Comparison of ENCODE assay signal across 30 mouse cellular contexts in genomic region chr14:48717632-48718279, GRCm38 (mm10). TPM values are rescaled to one million over a fixed set of nuclear protein-coding genes. Genes with fewer than 3 reads are reported as not detected.
DNase-seq lines count a peak whose midpoint lies in the region; ATAC-seq and TF ChIP-seq lines count a peak whose summit lies in the region.
"Had no signal": no experiment of that assay in that cellular context is flagged by ENCODE, and none has a peak within 500 bp of the region (broad histone marks: within the 10 kb centered on the region; RNA-seq: fewer than 3 reads in every experiment).

No protein-coding gene starts in this region.

- no peak overlapping the region for H3K4me2 ChIP-seq in midbrain, postnatal 0 days (ENCODE audit: low read depth, low read length, poor library complexity, severe bottlenecking)
- H3K4me2 ChIP-seq: hindbrain, embryonic 15.5 days; intestine, embryonic 15.5 days; liver, embryonic 13.5 days; lung, embryonic 14.5 days; midbrain, embryonic 15.5 days had no signal

- no peak overlapping the region for H3K9ac ChIP-seq in midbrain, postnatal 0 days (replicated peaks; ENCODE audit: low read length, poor library complexity, severe bottlenecking)
- H3K9ac ChIP-seq: hindbrain, embryonic 15.5 days; intestine, embryonic 15.5 days; liver, embryonic 13.5 days; lung, embryonic 14.5 days; midbrain, embryonic 15.5 days had no signal

- WGBS in midbrain, postnatal 0 days, result 83% methylated on average over 8 of the region's 8 CpGs
- 89% methylated on average over 8 of the region's 8 CpGs for WGBS in midbrain, embryonic 10.5 days

- peak; percentile 7 for DNase-seq in midbrain, postnatal 0 days (ENCODE audit: low spot score)
- no peak for DNase-seq in midbrain, embryonic 10.5 days (ENCODE audit: low spot score)
- peak; percentile 40 for DNase-seq in cerebellum, adult 11 months
- peak; percentile 69 for DNase-seq in cerebellum, adult 9-11 months
- DNase-seq in lung, postnatal 10 days, result no peak
- no peak for DNase-seq in layer of hippocampus, postnatal 25 days (ENCODE audit: extremely low spot score in 1 of 2, low spot score in 1 of 2)
- no peak for DNase-seq in spleen, postnatal 10 days (ENCODE audit: low spot score in 2 of 2)
- DNase-seq: adrenal gland, postnatal 36 days; gastrocnemius, adult 2 months; heart, postnatal 4 days; kidney, adult 8-10 months; kidney, postnatal 10 days; liver, embryonic 13.5 days; lung, embryonic 14.5 days; lung, postnatal 36 days; thymus, postnatal 14 days had no signal

- TF ChIP-seq CTCF in midbrain, postnatal 0 days (IDR thresholded peaks at IDR 0.05), result no peak

- no peaks in the 10 kb centered on the region for H3K9me3 ChIP-seq in midbrain, postnatal 0 days (ENCODE audit: low read length)
- no peaks in the 10 kb centered on the region for H3K9me3 ChIP-seq in midbrain, embryonic 10.5 days (replicated peaks)
- H3K9me3 ChIP-seq: forebrain, embryonic 10.5 days; heart, embryonic 10.5 days; hindbrain, embryonic 15.5 days; intestine, embryonic 15.5 days; liver, embryonic 13.5 days; midbrain, embryonic 15.5 days had no signal

- H3K36me3 ChIP-seq in midbrain, postnatal 0 days (ENCODE audit: insufficient read depth, low read length), result no peaks in the 10 kb centered on the region
- peaks cover 60% of the 10 kb centered on the region for H3K36me3 ChIP-seq in midbrain, embryonic 10.5 days
- H3K36me3 ChIP-seq: heart, embryonic 10.5 days; hindbrain, embryonic 15.5 days; intestine, embryonic 15.5 days; liver, embryonic 13.5 days; midbrain, embryonic 15.5 days had no signal

- H3K27me3 ChIP-seq in midbrain, postnatal 0 days (ENCODE audit: insufficient read depth, low read length), result no peaks in the 10 kb centered on the region
- no peaks in the 10 kb centered on the region for H3K27me3 ChIP-seq in midbrain, embryonic 10.5 days (ENCODE audit: low read depth, poor library complexity, severe bottlenecking)
- H3K27me3 ChIP-seq: hindbrain, embryonic 15.5 days; intestine, embryonic 15.5 days; liver, embryonic 13.5 days; megakaryocyte, embryonic 14.5 days; midbrain, embryonic 15.5 days had no signal

- no peak overlapping the region for H3K27ac ChIP-seq in midbrain, postnatal 0 days (ENCODE audit: low read depth, low read length)
- no peak overlapping the region for H3K27ac ChIP-seq in midbrain, embryonic 10.5 days (replicated peaks)
- H3K27ac ChIP-seq: forebrain, embryonic 10.5 days; gastrocnemius, adult 2 months; heart, embryonic 10.5 days; hindbrain, embryonic 15.5 days; intestine, embryonic 15.5 days; liver, embryonic 13.5 days; midbrain, embryonic 15.5 days had no signal

- no peaks in the 10 kb centered on the region for H3K4me1 ChIP-seq in midbrain, postnatal 0 days (ENCODE audit: insufficient read depth, low read length)
- peaks cover 7% of the 10 kb centered on the region for H3K4me1 ChIP-seq in midbrain, embryonic 10.5 days
- H3K4me1 ChIP-seq: heart, embryonic 10.5 days; hindbrain, embryonic 15.5 days; intestine, embryonic 15.5 days; liver, embryonic 13.5 days; megakaryocyte, embryonic 14.5 days; midbrain, embryonic 15.5 days had no signal

- ATAC-seq in midbrain, postnatal 0 days (ENCODE audit: low FRiP score), result no peak
- ATAC-seq: intestine, embryonic 15.5 days; midbrain, embryonic 15.5 days had no signal

- no peak overlapping the region for H3K4me3 ChIP-seq in midbrain, postnatal 0 days (ENCODE audit: low read depth, low read length)
- no peak overlapping the region for H3K4me3 ChIP-seq in midbrain, embryonic 10.5 days
- H3K4me3 ChIP-seq: forebrain, embryonic 10.5 days; gastrocnemius, adult 2 months; heart, embryonic 10.5 days; hindbrain, embryonic 15.5 days; intestine, embryonic 15.5 days; liver, embryonic 13.5 days; megakaryocyte, embryonic 14.5 days; midbrain, embryonic 15.5 days; myocyte had no signal

RNA-seq across cellular contexts. Expression of gene Otx2, which starts 44.1 kb away (rescaled TPM):
- total RNA-seq in midbrain, postnatal 0 days (2014; rRNA removed), result 90.3 and 93.2 TPM in 2 replicates
- 61.2 and 62.0 TPM in 2 replicates for polyA plus RNA-seq in midbrain, postnatal 0 days (2015; fragmentation: Nextera tagmentation; extraction: Ambion mirVana)
- 149 and 169 TPM in 2 replicates for polyA plus RNA-seq in midbrain, embryonic 10.5 days (2016; fragmentation: Nextera tagmentation; extraction: Ambion mirVana)
- 1 to 10 TPM in 1 of 2 experiments, under 1 TPM in 1; 0.52 to 1.4 TPM for total RNA-seq in layer of hippocampus, postnatal 25 days (2021)
- total RNA-seq: adrenal gland, adult 18-20 months; adrenal gland, postnatal 36 days; gastrocnemius, adult 2 months; gastrocnemius, postnatal 4 days; heart, postnatal 4 days had no signal
- polyA plus RNA-seq: C2C12; heart, embryonic 16.5 days; liver, embryonic 13.5 days; lung, embryonic 14.5 days; myocyte; neural tube, embryonic 14.5 days; spleen, adult 2 months; stomach, embryonic 14.5 days had no signal

Comparison
In these comparisons a context has a peak if more than half of its experiments do, and no peak if none do; other contexts are left out.
1. DNase-seq: peak in midbrain, postnatal 0 days (single experiment), cerebellum, adult 11 months (single experiment) and cerebellum, adult 9-11 months (single experiment); none in midbrain, embryonic 10.5 days (single experiment), lung, postnatal 10 days (single experiment), layer of hippocampus, postnatal 25 days (0 of 2) and spleen, postnatal 10 days (0 of 2).
2. RNA of gene Otx2, which starts 44.1 kb away (total RNA-seq): 90.3 to 93.2 TPM in midbrain, postnatal 0 days; 0.52 to 1.4 TPM in layer of hippocampus, postnatal 25 days; every median in the first group is over 10 times any median in the second.